Mouse (Mus musculus): Measurements from ENCODE around the gene Wipi1. TPM values are rescaled to one million over a fixed set of nuclear protein-coding genes. Genes with fewer than 3 reads are reported as not detected.

Gene Wipi1
- polyA plus RNA-seq (2014; fragmentation: Illumina TruSeq; extraction: RNeasy Lipid Tissue Mini Kit (QIAGEN cat#74804); ENCODE audit: low read depth, low replicate concordance): 101 TPM

DNA sequence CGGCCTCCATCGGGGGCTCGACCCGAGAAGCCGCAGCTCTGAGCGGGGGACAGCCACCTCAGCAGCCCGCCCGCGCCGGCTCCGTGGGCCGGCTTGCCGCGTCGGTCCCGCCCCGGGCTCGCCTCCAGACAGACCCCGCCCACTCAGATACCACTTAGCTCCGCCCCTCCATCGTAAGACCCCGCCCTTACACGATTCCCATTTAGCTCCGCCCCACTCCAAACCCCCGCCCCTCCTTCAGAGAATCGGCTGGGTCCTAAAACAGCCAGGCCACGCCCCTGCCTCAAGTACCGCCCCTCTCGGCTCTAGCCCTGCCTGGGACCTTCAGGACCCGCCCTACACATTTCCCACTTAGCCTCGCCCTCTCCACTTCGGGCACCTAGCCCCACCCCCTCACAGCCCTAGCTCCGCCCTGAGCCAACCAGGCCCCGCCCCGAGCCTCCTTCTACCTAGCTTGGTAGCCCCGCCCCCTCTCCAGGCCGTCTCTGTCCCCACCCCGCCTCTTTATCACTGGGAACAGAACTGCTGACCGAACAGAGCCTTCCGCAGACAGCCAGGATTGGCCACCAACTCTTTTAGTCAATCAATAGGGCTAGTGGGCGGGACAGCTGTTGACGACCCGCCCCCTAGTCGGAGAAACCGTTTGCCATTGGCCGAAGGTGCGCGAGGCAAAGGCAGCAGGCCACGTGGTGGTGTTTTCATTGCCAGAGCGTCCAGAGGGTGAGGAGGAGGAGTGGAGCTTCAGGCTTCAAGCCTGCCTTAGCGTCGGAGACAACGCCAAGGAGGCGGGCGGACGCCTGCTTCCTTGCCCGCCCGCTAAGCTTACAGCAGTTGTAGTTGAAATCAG lies at the start of gene Wipi1:
Gene Wipi1 (minus strand): TSS at position 665 of the 847 bp plus-strand sequence.

DNA sequence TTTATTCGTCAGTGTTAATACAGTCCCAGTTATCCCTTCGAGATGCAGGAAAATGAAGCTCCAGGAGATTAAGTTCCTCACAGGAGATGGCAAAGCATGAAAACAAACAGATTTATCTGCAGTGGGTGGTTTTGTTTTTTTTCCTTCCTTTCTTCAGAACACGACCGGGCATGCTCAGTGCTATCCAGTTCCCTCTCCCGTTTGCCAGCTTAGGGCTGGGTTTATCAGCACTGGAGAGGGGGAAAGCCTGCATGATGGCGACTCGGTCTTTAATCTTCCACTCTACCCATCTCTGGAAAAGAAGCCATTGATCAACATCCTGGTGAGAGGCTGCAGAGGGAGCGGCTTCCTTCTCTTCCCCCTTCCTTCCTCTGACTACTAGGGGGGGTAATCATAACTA lies 37.4 kb upstream of the Wipi1 start, which contains the start of gene Prkar1a:
Gene Prkar1a (plus strand): TSS at position 200 of the 400 bp plus-strand sequence.

Other genes with a start within 250 kb of the Wipi1 start
- gene Gna13, start 249.1 kb downstream of the Wipi1 start, polyA plus RNA-seq (2014; fragmentation: Illumina TruSeq; extraction: RNeasy Lipid Tissue Mini Kit (QIAGEN cat#74804); ENCODE audit: low read depth, low replicate concordance): 17.8 TPM
- not detected for gene 9930022D16Rik, start 198.1 kb downstream of the Wipi1 start, polyA plus RNA-seq (2014; fragmentation: Illumina TruSeq; extraction: RNeasy Lipid Tissue Mini Kit (QIAGEN cat#74804); ENCODE audit: low read depth, low replicate concordance)
- gene Amz2, start 186.0 kb downstream of the Wipi1 start, polyA plus RNA-seq (2014; fragmentation: Illumina TruSeq; extraction: RNeasy Lipid Tissue Mini Kit (QIAGEN cat#74804); ENCODE audit: low read depth, low replicate concordance): 67.6 TPM
- gene Arsg, start 138.6 kb downstream of the Wipi1 start, polyA plus RNA-seq (2014; fragmentation: Illumina TruSeq; extraction: RNeasy Lipid Tissue Mini Kit (QIAGEN cat#74804); ENCODE audit: low read depth, low replicate concordance): 1.1 TPM
- gene Slc16a6, start 138.4 kb downstream of the Wipi1 start, polyA plus RNA-seq (2014; fragmentation: Illumina TruSeq; extraction: RNeasy Lipid Tissue Mini Kit (QIAGEN cat#74804); ENCODE audit: low read depth, low replicate concordance): 5.7 TPM
- 338 TPM for gene Prkar1a, start 37.4 kb upstream of the Wipi1 start, polyA plus RNA-seq (2014; fragmentation: Illumina TruSeq; extraction: RNeasy Lipid Tissue Mini Kit (QIAGEN cat#74804); ENCODE audit: low read depth, low replicate concordance)
- gene Fam20a, start 110.3 kb upstream of the Wipi1 start, polyA plus RNA-seq (2014; fragmentation: Illumina TruSeq; extraction: RNeasy Lipid Tissue Mini Kit (QIAGEN cat#74804); ENCODE audit: low read depth, low replicate concordance): 4.1 TPM
- gene 1700012B07Rik, start 216.1 kb upstream of the Wipi1 start, polyA plus RNA-seq (2014; fragmentation: Illumina TruSeq; extraction: RNeasy Lipid Tissue Mini Kit (QIAGEN cat#74804); ENCODE audit: low read depth, low replicate concordance): not detected